Mouse (Mus musculus) hematopoietic stem cell, adult 5-6 weeks (primary cell): ENCODE data around the gene Adgrv1. TPM values are rescaled to one million over a fixed set of nuclear protein-coding genes. Genes with fewer than 3 reads are reported as not detected.

ENCODE experiments used
- ATAC-seq, 2 experiments: fragments of 125-278 bp in 1 of 2; replicated peaks in 1 of 2; 2 replicates each; pipeline ENCODE4 v1.8.0; 2016 to 2017; ENCODE audit warnings: inconsistent platforms in 2 of 2, mild to moderate bottlenecking in 2 of 2, moderate number of reproducible peaks in 2 of 2, low read depth in 1 of 2, moderate TSS enrichment in 1 of 2; ENCODE audit not compliant: low FRiP score in 2 of 2, poor library complexity in 2 of 2, severe bottlenecking in 2 of 2, insufficient read depth in 1 of 2, low TSS enrichment in 1 of 2
- total RNA-seq: library from RNA; stranded (forward); fragments of 172-1452, 232-1000 nt; gene quantifications from 2 replicates; pipeline ENCODE4 v1.2.3, GENCODE M21; 2017

Gene Adgrv1
- total RNA-seq, 1 experiment from 2014 or later: not detected

- ATAC-seq: no peak
These were observed 538.4 kb downstream of the Adgrv1 start for GRCm38 (mm10) chr13:81094513-81094912.

- no peak for ATAC-seq
These were observed 542.7 kb downstream of the Adgrv1 start for GRCm38 (mm10) chr13:81090051-81090836.

GRCm38 (mm10) chr13:81086969-81087682, 545.8 kb downstream of the Adgrv1 start:
- ATAC-seq: no peak

- no peak for ATAC-seq
These were observed 560.7 kb downstream of the Adgrv1 start for GRCm38 (mm10) chr13:81072214-81072613.

GRCm38 (mm10) chr13:81051448-81051847, 581.5 kb downstream of the Adgrv1 start:
- 0 out of 4 replicates have a peak, but pooled peaks have one; percentile 24 to 32 for ATAC-seq

- ATAC-seq: peak; percentile 76 to 85
These were observed 582.0 kb downstream of the Adgrv1 start for GRCm38 (mm10) chr13:81050911-81051310.

- ATAC-seq: no peak
These were observed 587.6 kb downstream of the Adgrv1 start for GRCm38 (mm10) chr13:81045345-81045744.

Other genes starting within 250 kb of the Adgrv1 start
- gene Lysmd3, start 24.5 kb upstream of the Adgrv1 start, total RNA-seq: 39.7 and 61.9 TPM in 2 replicates
- gene Polr3g, start 77.9 kb upstream of the Adgrv1 start, total RNA-seq: 23.8 and 34.0 TPM in 2 replicates
- 4.4 and 6.0 TPM in 2 replicates for gene Mblac2, start 78.2 kb upstream of the Adgrv1 start, total RNA-seq
- gene Cetn3, start 149.9 kb upstream of the Adgrv1 start, total RNA-seq: 439 and 591 TPM in 2 replicates